Mouse (Mus musculus): ENCODE results near the gene Tm7sf3. TPM values are rescaled to one million over a fixed set of nuclear protein-coding genes. Genes with fewer than 3 reads are reported as not detected.
"Not testable (repeated sequence)": the region's sequence is repeated elsewhere in the genome, so short reads cannot be mapped to it uniquely, and the experiment has no call there.

The Tm7sf3 gene
- total RNA-seq, 2 experiments from 2014 or later, result 40.3 to 43.3 TPM

DNA sequence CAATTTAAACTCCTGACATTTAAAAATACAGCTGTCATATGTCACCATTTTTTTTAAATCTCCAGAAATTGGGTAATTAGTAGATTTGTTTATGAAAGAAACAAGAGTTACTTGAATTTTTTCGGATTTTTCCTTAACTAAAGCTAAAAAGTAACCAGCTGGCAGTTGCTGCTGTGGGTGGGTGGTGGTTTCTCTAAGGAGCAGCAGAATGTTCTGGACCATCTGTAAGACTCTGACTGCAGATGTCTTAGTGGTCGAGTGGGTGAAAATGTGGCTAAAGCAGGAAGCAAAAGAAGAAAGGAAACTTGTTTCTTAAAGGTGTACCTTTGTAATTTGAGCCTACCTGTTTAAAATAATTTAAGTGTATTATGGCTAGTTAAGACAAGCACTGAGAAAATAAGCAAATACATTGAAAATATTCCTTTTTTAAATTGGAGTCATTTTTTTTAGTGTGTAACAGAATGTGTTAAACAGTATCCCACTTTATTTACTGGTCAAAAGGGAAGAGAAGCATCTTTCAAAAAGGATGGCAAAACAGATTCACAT, 62.2 kb downstream of the Tm7sf3 start:
- peak; percentile 46 to 62 for DNase-seq (ENCODE audit: low spot score in 2 of 2)
- H3K27ac ChIP-seq, result peak overlapping the region; percentile 99
- peak overlapping the region; percentile 99 for H3K4me3 ChIP-seq
- TF ChIP-seq CTCF (conservative IDR thresholded peaks at IDR 0.05), result no peak

DNA sequence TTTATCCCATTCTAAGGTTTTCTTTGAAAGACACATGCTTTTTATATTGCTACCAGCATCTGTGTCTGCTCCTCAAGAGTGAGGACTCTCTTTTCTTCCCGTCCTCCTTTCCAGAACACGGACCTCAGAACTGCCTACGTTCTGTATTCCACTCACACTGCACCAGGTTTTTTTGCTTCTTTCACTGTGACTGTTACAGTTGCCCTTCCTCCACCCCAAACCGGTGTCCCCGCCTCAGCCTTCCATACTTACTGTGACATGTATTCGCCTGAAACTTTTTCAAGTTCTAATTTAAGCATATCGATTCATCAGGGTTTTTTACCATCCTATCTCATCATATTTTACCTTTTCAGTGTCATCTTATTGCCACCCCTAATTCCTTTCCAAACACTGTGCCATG, 64.0 kb downstream of the Tm7sf3 start:
- no peak for TF ChIP-seq CTCF (conservative IDR thresholded peaks at IDR 0.05)
- peak overlapping the region; percentile 99 for H3K4me3 ChIP-seq
- H3K27ac ChIP-seq, result peak overlapping the region; percentile 99
- DNase-seq (ENCODE audit: low spot score in 2 of 2), result peak in 1 of 2 experiments; percentile 30

DNA sequence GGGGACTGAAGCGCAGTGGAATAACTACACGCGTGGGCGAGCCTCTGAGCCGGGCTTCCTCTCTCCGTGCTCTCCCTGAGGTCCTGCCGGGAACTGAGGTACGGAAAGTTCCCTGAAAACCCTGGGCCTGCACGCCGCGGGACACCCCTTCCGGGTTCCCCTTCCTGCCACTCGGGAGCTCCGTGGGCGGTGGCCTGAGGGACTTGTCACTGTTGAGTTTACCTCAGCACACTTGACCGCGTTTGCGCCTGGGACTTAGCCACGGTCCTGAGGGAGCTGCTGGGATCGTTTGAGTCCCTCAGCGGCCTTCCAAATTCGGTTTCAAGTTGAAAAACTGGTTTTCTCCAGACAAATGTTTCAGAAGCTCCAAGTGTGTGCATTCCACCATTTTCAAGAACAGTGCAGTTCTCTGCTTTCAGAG, 64.5 kb downstream of the Tm7sf3 start:
- TF ChIP-seq CTCF (conservative IDR thresholded peaks at IDR 0.05), result no peak
- peak; percentile 50 to 65 for DNase-seq (ENCODE audit: low spot score in 2 of 2)
- H3K27ac ChIP-seq, result peak overlapping the region; percentile 99
- peak overlapping the region; percentile 99 for H3K4me3 ChIP-seq

DNA sequence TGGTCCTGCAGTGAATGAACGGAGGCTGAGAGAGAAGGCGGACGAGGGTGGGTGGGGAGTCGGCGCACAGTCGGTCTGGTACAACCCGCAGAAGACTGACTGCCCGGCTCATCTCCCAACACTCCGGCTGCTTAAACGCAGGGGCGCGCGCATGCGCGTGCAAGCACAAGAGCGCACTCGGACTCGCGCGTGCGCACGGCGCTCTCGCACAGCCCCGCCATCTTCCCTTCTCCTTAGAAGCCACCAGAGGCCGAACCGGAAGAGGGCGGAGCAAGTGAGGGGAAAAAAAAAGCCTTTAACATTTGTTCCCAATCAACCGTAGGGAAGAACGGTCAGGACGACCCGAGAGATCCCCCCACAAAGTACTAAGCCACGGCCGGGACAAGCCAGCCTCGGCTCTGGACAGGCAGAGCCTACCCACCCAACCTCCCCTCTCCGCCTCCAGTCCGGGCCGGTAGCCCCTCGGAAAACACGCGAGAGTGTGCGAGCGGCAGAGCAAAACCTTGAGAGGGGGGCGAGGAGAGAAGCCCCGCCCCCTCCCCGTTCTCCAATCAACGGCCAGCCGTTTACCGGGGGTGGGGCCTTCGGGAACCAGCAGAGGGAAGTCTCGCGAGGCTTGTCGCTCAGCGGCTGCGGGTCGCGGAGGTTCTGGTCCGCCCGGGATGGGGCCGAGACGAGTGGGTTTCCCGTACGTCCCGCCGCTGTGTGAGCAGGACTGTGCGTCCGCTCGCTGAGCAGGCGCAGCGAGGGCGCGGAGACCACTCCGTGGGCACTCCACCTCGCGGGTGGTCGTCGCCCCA, 65.1 kb downstream of the Tm7sf3 start, which contains the start of gene Ints13:
TSS of gene Ints13 (minus strand) at position 526 of the 800 bp plus-strand sequence.
- Histone ChIP-seq H3K27ac (peak within 1 kb of the TSS; percentile 99), H3K4me3 (peak within 1 kb of the TSS; percentile 99)
- DNase-seq (ENCODE audit: low spot score in 2 of 2), result peak; percentile 96 to 97
- TF ChIP-seq CTCF (conservative IDR thresholded peaks at IDR 0.05), result peak; percentile 37; the same call in 1 of the 2 replicates

DNA sequence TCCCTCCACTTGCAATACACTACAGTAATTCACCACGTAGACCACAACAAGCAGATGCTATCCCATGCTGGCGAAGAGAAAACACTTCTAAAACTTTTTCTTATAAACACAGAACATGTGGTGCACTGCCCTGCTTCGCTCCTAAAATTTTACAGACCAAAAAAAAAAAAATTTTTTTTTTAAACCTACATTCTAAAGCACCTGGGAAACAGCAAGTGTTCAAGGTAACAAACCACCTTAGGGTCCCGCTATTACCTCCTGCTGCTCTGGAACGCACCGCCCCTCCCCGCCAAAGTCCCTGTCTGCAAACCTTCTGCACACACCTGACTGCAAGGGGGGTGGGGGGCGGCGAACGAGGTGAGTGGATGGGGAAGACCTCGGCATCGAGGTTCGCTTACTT, 65.7 kb downstream of the Tm7sf3 start, which contains the start of gene Fgfr1op2:
TSS of gene Fgfr1op2 (plus strand) at position 301 of the 400 bp plus-strand sequence.
- H3K4me3 ChIP-seq, result peak within 1 kb of the TSS; percentile 99
- no peak for DNase-seq (ENCODE audit: low spot score in 2 of 2)
- no peak for TF ChIP-seq CTCF (conservative IDR thresholded peaks at IDR 0.05)
- H3K27ac ChIP-seq, result peak within 1 kb of the TSS; percentile 99

DNA sequence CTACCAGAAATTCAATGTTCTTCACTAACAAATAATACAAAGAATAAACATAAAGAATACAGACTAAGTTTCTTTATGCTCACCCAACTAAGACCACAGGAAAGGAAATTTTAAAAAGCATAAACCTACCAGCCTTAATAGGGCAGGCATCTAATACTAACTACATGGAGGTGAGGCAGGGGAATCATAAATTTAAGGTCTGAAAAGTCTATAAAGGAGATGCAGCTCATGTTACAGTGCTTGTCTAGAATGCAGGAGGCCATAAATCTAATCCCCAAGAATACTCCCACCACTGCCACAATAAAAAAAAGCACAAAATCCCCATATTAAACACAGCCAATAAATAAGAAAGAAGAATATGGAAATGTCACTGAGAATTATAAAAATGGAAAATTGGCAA, 70.6 kb downstream of the Tm7sf3 start:
- no peak for DNase-seq (ENCODE audit: low spot score in 2 of 2)
- TF ChIP-seq CTCF (conservative IDR thresholded peaks at IDR 0.05), result no peak
- no peak overlapping the region for H3K27ac ChIP-seq
- H3K4me3 ChIP-seq, result no peak overlapping the region

DNA sequence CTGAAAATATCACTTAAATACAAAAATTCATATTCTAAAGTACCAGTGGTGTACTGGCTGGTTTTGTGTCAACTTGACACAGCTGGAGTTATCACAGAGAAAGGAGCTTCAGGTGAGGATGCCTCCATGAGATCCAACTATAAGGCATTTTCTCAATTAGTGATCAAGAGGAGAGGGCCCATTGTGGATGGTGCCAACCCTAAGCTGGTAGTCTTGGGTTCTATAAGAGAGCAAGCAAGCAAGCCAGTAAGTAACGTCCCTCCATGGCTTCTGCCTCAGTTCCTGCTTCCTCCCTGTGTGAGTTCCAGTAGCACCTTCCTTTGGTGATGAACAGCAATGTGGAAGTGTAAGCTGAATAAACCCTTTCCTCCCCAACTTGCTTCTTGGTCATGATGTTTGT, 80.2 kb downstream of the Tm7sf3 start:
- DNase-seq (ENCODE audit: low spot score in 2 of 2); H3K4me3 ChIP-seq; H3K27ac ChIP-seq: not testable (repeated sequence)

Other genes starting within 250 kb of the Tm7sf3 start
- 10 to 100 TPM; 15.6 to 22.1 TPM for gene Itpr2, start 140.6 kb downstream of the Tm7sf3 start, total RNA-seq (2021)
- gene Fgfr1op2, start 65.6 kb downstream of the Tm7sf3 start, total RNA-seq (2021), result 100 to 1,000 TPM; 103 to 109 TPM
- 10 to 100 TPM; 46.8 to 51.1 TPM for gene Ints13, start 65.0 kb downstream of the Tm7sf3 start, total RNA-seq (2021)
- gene Med21, start 277 bp downstream of the Tm7sf3 start, total RNA-seq (2021), result 10 to 100 TPM; 42.8 to 44.7 TPM
- gene Stk38l, start 82.2 kb upstream of the Tm7sf3 start, total RNA-seq (2021), result 10 to 100 TPM; 21.1 to 22.5 TPM
- gene Arntl2, start 153.2 kb upstream of the Tm7sf3 start, total RNA-seq (2021), result 10 to 100 TPM in 1 of 2 experiments, 1 to 10 TPM in 1; 9.0 to 10.4 TPM
- gene Smco2, start 207.3 kb upstream of the Tm7sf3 start, total RNA-seq (2021), result not detected
- gene Ppfibp1, start 245.7 kb upstream of the Tm7sf3 start, total RNA-seq (2021), result 10 to 100 TPM; 35.3 to 40.6 TPM

Data from layer of hippocampus, adult 2 months (tissue).